Mouse (Mus musculus): ENCODE data around the gene Nup133. TPM values are rescaled to one million over a fixed set of nuclear protein-coding genes. Genes with fewer than 3 reads are reported as not detected.

Nup133 gene
- polyA plus RNA-seq, 1 experiment from 2014 or later = 30.4 TPM

- WGBS = 67% methylated on average over 4 of the region's 4 CpGs
- no peak for DNase-seq (ENCODE audit: low spot score)
- peaks cover 43% of the 10 kb centered on the region for H3K27me3 ChIP-seq (replicated peaks; ENCODE audit: control insufficient read depth, insufficient read depth, low read length)
These were observed 59.3 kb downstream of the Nup133 start for GRCm38 (mm10) chr8:123889797-123890196.

GRCm38 (mm10) chr8:123887956-123888355 lies 61.1 kb downstream of the Nup133 start:
- no peaks in the 10 kb centered on the region for H3K9me3 ChIP-seq (ENCODE audit: control insufficient read depth, low read length)
- peaks cover 25% of the 10 kb centered on the region for H3K27me3 ChIP-seq (replicated peaks; ENCODE audit: control insufficient read depth, insufficient read depth, low read length)
- ATAC-seq (ENCODE audit: low read depth) (no peak), DNase-seq (ENCODE audit: low spot score) (no peak)
- WGBS = 76% methylated on average over 2 of the region's 2 CpGs
- no peaks in the 10 kb centered on the region for H3K36me3 ChIP-seq (ENCODE audit: control insufficient read depth, insufficient read depth, low read length)
- H3K4me3 ChIP-seq (ENCODE audit: low read depth, low read length) = no peak overlapping the region
- H3K4me2 ChIP-seq (ENCODE audit: low read depth, low read length) = no peak overlapping the region
- peaks cover 17% of the 10 kb centered on the region for H3K4me1 ChIP-seq (ENCODE audit: control insufficient read depth, insufficient read depth, low read length)
- no peak overlapping the region for H3K27ac ChIP-seq (replicated peaks; ENCODE audit: low read depth, low read length)
- H3K9ac ChIP-seq (ENCODE audit: low read depth, low read length) = no peak overlapping the region

More at GRCm38 (mm10) chr8:123889797-123890196, 59.3 kb downstream of the Nup133 start:
- H3K27ac ChIP-seq (replicated peaks; ENCODE audit: low read depth, low read length) = no peak overlapping the region
- H3K4me1 ChIP-seq (ENCODE audit: control insufficient read depth, insufficient read depth, low read length) = peaks cover 9% of the 10 kb centered on the region; the same call in 1 of the 2 replicates
- H3K9ac ChIP-seq (ENCODE audit: low read depth, low read length) = no peak overlapping the region
- no peak for ATAC-seq (ENCODE audit: low read depth)
- H3K9me3 ChIP-seq (ENCODE audit: control insufficient read depth, low read length) = no peaks in the 10 kb centered on the region
- H3K36me3 ChIP-seq (ENCODE audit: control insufficient read depth, insufficient read depth, low read length) = no peaks in the 10 kb centered on the region
- no peak overlapping the region for H3K4me3 ChIP-seq (ENCODE audit: low read depth, low read length)
- no peak overlapping the region for H3K4me2 ChIP-seq (ENCODE audit: low read depth, low read length)

- Histone ChIP-seq H3K9ac (ENCODE audit: low read depth, low read length) (no peak overlapping the region), H3K27ac (replicated peaks; ENCODE audit: low read depth, low read length) (no peak overlapping the region), H3K36me3 (ENCODE audit: control insufficient read depth, insufficient read depth, low read length) (no peaks in the 10 kb centered on the region), H3K9me3 (ENCODE audit: control insufficient read depth, low read length) (no peaks in the 10 kb centered on the region), H3K4me1 (ENCODE audit: control insufficient read depth, insufficient read depth, low read length) (peaks cover 16% of the 10 kb centered on the region), H3K4me3 (ENCODE audit: low read depth, low read length) (no peak overlapping the region), H3K4me2 (ENCODE audit: low read depth, low read length) (no peak overlapping the region), H3K27me3 (replicated peaks; ENCODE audit: control insufficient read depth, insufficient read depth, low read length) (peaks cover 17% of the 10 kb centered on the region)
- ATAC-seq (ENCODE audit: low read depth) (no peak), DNase-seq (ENCODE audit: low spot score) (no peak)
- 94% methylated on average over 4 of the region's 4 CpGs for WGBS
These were observed 61.9 kb downstream of the Nup133 start for GRCm38 (mm10) chr8:123887163-123887562.

GRCm38 (mm10) chr8:123884721-123885565 lies 64.1 kb downstream of the Nup133 start:
- Histone ChIP-seq H3K36me3 (ENCODE audit: control insufficient read depth, insufficient read depth, low read length) (no peaks in the 10 kb centered on the region), H3K4me3 (ENCODE audit: low read depth, low read length) (no peak overlapping the region), H3K27me3 (replicated peaks; ENCODE audit: control insufficient read depth, insufficient read depth, low read length) (no peaks in the 10 kb centered on the region), H3K9me3 (ENCODE audit: control insufficient read depth, low read length) (no peaks in the 10 kb centered on the region), H3K4me1 (ENCODE audit: control insufficient read depth, insufficient read depth, low read length) (peaks cover 11% of the 10 kb centered on the region), H3K4me2 (ENCODE audit: low read depth, low read length) (peak overlapping the region; percentile 39), H3K27ac (replicated peaks; ENCODE audit: low read depth, low read length) (peak overlapping the region; percentile 58; the same call in 1 of the 2 replicates), H3K9ac (ENCODE audit: low read depth, low read length) (peak overlapping the region; percentile 9; the same call in 1 of the 2 replicates)
- DNase-seq (ENCODE audit: low spot score) (peak; percentile 85), ATAC-seq (ENCODE audit: low read depth) (peak; percentile 87)
- WGBS = 2% methylated on average over 12 of the region's 14 CpGs

- Histone ChIP-seq H3K36me3 (ENCODE audit: control insufficient read depth, insufficient read depth, low read length) (no peaks in the 10 kb centered on the region), H3K27me3 (replicated peaks; ENCODE audit: control insufficient read depth, insufficient read depth, low read length) (no peaks in the 10 kb centered on the region), H3K9ac (ENCODE audit: low read depth, low read length) (no peak overlapping the region), H3K4me1 (ENCODE audit: control insufficient read depth, insufficient read depth, low read length) (peaks cover 11% of the 10 kb centered on the region), H3K4me2 (ENCODE audit: low read depth, low read length) (no peak overlapping the region), H3K9me3 (ENCODE audit: control insufficient read depth, low read length) (no peaks in the 10 kb centered on the region), H3K4me3 (ENCODE audit: low read depth, low read length) (no peak overlapping the region), H3K27ac (replicated peaks; ENCODE audit: low read depth, low read length) (no peak overlapping the region)
- peak; percentile 41 for DNase-seq (ENCODE audit: low spot score)
- 66% methylated on average over 4 of the region's 4 CpGs for WGBS
- peak; percentile 66 for ATAC-seq (ENCODE audit: low read depth)
These were observed 66.0 kb downstream of the Nup133 start for GRCm38 (mm10) chr8:123883094-123883493.

GRCm38 (mm10) chr8:123882412-123882811 lies 66.7 kb downstream of the Nup133 start:
- no peaks in the 10 kb centered on the region for H3K27me3 ChIP-seq (replicated peaks; ENCODE audit: control insufficient read depth, insufficient read depth, low read length)
- H3K9me3 ChIP-seq (ENCODE audit: control insufficient read depth, low read length) = no peaks in the 10 kb centered on the region
- H3K27ac ChIP-seq (replicated peaks; ENCODE audit: low read depth, low read length) = no peak overlapping the region
- no peaks in the 10 kb centered on the region for H3K36me3 ChIP-seq (ENCODE audit: control insufficient read depth, insufficient read depth, low read length)
- H3K9ac ChIP-seq (ENCODE audit: low read depth, low read length) = no peak overlapping the region
- peaks cover 11% of the 10 kb centered on the region for H3K4me1 ChIP-seq (ENCODE audit: control insufficient read depth, insufficient read depth, low read length)
- H3K4me2 ChIP-seq (ENCODE audit: low read depth, low read length) = no peak overlapping the region
- no peak for ATAC-seq (ENCODE audit: low read depth)
- no peak overlapping the region for H3K4me3 ChIP-seq (ENCODE audit: low read depth, low read length)
- peak; percentile 26 for DNase-seq (ENCODE audit: low spot score)
- WGBS = 83% methylated on average over 2 of the region's 2 CpGs

GRCm38 (mm10) chr8:123880821-123881350 lies 68.2 kb downstream of the Nup133 start:
- Histone ChIP-seq H3K9me3 (ENCODE audit: control insufficient read depth, low read length) (no peaks in the 10 kb centered on the region), H3K27ac (replicated peaks; ENCODE audit: low read depth, low read length) (no peak overlapping the region), H3K36me3 (ENCODE audit: control insufficient read depth, insufficient read depth, low read length) (no peaks in the 10 kb centered on the region), H3K4me1 (ENCODE audit: control insufficient read depth, insufficient read depth, low read length) (peaks cover 11% of the 10 kb centered on the region), H3K4me3 (ENCODE audit: low read depth, low read length) (no peak overlapping the region), H3K4me2 (ENCODE audit: low read depth, low read length) (no peak overlapping the region), H3K27me3 (replicated peaks; ENCODE audit: control insufficient read depth, insufficient read depth, low read length) (no peaks in the 10 kb centered on the region), H3K9ac (ENCODE audit: low read depth, low read length) (no peak overlapping the region)
- no peak for DNase-seq (ENCODE audit: low spot score)
- WGBS = 29% methylated on average over 4 of the region's 4 CpGs
- no peak for ATAC-seq (ENCODE audit: low read depth)

GRCm38 (mm10) chr8:123880271-123880670 lies 68.8 kb downstream of the Nup133 start:
- H3K27me3 ChIP-seq (replicated peaks; ENCODE audit: control insufficient read depth, insufficient read depth, low read length) = no peaks in the 10 kb centered on the region
- H3K27ac ChIP-seq (replicated peaks; ENCODE audit: low read depth, low read length) = no peak overlapping the region
- H3K4me2 ChIP-seq (ENCODE audit: low read depth, low read length) = no peak overlapping the region
- H3K4me3 ChIP-seq (ENCODE audit: low read depth, low read length) = no peak overlapping the region
- DNase-seq (ENCODE audit: low spot score) (no peak), ATAC-seq (ENCODE audit: low read depth) (no peak)
- H3K9ac ChIP-seq (ENCODE audit: low read depth, low read length) = no peak overlapping the region
- H3K4me1 ChIP-seq (ENCODE audit: control insufficient read depth, insufficient read depth, low read length) = peaks cover 11% of the 10 kb centered on the region
- H3K36me3 ChIP-seq (ENCODE audit: control insufficient read depth, insufficient read depth, low read length) = no peaks in the 10 kb centered on the region
- 64% methylated on average over 10 of the region's 10 CpGs for WGBS
- H3K9me3 ChIP-seq (ENCODE audit: control insufficient read depth, low read length) = no peaks in the 10 kb centered on the region
